Mouse (Mus musculus) megakaryocyte progenitor cell, adult 5-6 weeks (primary cell): ENCODE data around the gene Rpl3. TPM values are rescaled to one million over a fixed set of nuclear protein-coding genes. Genes with fewer than 3 reads are reported as not detected.
A peak's percentile ranks its signal among the peaks of the same experiment; 100 is the strongest.

Source experiments
- ATAC-seq: replicated peaks from 2 replicates; pipeline ENCODE4 v1.8.0; 2016; ENCODE audit warnings: mild to moderate bottlenecking, moderate TSS enrichment, inconsistent platforms; ENCODE audit not compliant: poor library complexity
- total RNA-seq, 2 experiments: library from RNA; stranded (forward) in 1 of 2; stranded (reverse) in 1 of 2; fragments of 157-497, 149-512 nt in 1 of 2; fragments of 200-1000 nt in 1 of 2; gene quantifications; 2 replicates each; pipeline versions ENCODE4 v1.2.3 to v1.2.4; 2015 to 2017

Gene Rpl3
- total RNA-seq, 2 experiments from 2014 or later = 2,179 to 3,138 TPM

- no peak for ATAC-seq
Observed at GRCm38 (mm10) chr15:80072579-80073255, 19.0 kb downstream of the Rpl3 start.

GRCm38 (mm10) chr15:80071951-80072437, 19.7 kb downstream of the Rpl3 start:
- 0 out of 2 replicates have a peak, but pooled peaks have one; percentile 3 for ATAC-seq

DNA sequence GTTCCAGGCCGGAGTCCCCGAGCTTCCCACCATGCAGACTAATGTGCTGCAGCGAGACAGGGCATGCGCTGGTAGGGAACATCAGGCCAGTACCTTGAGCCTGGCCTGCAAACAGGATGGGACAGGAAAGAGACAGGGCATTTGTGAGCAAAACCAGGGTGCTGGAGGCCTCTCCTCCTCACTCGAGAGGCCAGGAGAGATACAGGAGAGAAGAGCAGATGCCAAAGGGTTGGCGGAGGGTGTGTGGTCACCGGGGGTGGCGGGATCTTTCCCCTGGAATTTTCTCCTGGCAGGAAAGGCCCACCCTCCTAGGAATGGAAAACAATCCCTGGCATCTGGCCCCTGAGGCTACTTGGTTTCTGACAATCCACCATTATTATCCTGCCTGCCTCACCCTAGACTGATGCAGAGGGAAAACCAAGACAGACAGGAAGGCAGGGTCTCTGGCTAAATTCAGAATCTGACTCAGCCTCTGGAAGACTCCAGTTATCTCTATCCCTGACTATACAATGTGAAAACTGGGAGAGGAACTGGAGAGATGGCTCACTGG, 21.5 kb downstream of the Rpl3 start:
- ATAC-seq = no peak

- ATAC-seq = no peak
Observed at GRCm38 (mm10) chr15:80069171-80069570, 22.5 kb downstream of the Rpl3 start.

DNA sequence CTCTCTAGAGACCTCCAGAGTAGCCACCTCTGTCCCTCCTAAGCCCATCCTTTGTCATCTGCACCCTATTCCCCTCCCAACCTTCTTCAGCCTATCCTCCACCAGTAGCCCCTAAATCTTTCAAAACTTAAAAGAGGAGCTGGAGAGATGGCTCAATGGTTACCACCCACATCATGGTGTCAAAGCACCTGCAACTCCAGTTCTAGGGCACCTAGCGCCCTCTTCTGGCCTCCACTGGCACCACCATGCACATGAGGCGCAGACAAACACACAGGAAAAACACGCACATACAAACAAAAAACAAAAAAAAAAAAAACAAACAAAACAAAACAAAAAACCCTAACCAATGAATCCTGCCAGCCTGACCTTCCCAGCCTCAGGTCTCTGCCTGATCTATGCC, 25.1 kb downstream of the Rpl3 start:
- ATAC-seq = peak; percentile 61; the same call in 1 of the 2 replicates

GRCm38 (mm10) chr15:80065414-80065813, 26.3 kb downstream of the Rpl3 start:
- peak; percentile 78 for ATAC-seq

DNA sequence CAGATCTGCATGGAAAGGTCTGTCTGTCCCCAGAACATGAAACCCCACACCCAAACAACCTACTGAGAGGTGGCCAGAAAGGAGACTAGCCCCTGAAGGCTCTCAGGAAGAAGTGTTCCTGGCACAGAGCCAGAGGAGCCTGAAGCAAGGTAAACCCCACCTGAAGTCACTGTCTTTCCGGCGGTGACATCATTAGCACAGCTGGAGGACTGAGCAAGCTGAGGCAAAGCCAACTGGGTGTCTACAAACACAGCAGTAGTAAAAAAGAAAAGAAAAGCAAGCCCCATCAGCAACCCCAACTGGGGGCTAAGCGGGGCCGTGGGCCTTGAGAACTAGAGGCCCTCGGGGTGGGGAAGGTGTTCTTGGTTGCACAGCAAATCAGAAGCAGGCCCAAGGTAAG, 26.7 kb downstream of the Rpl3 start:
- no peak for ATAC-seq

- no peak for ATAC-seq
Observed at GRCm38 (mm10) chr15:80062821-80063220, 28.8 kb downstream of the Rpl3 start.

DNA sequence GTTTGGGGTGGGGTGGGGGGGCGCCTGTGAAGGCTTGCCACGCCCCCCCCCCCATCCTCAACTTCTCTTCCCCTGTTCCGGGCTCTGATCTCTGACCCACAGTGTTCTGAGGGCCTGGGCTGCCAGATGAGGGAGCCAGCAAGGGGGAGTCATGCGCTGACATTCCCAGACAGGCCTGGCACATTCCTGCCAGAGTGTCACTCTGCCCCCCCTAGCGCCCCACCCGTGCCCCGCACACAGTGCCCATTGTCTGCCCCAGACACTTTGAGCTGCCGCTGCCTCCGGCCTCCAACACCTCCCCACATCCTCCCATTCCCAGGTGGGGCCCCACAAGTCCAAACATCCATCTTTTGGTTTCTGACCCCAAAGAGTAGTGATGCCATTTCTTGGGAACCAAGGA, 29.3 kb downstream of the Rpl3 start:
- ATAC-seq = no peak

DNA sequence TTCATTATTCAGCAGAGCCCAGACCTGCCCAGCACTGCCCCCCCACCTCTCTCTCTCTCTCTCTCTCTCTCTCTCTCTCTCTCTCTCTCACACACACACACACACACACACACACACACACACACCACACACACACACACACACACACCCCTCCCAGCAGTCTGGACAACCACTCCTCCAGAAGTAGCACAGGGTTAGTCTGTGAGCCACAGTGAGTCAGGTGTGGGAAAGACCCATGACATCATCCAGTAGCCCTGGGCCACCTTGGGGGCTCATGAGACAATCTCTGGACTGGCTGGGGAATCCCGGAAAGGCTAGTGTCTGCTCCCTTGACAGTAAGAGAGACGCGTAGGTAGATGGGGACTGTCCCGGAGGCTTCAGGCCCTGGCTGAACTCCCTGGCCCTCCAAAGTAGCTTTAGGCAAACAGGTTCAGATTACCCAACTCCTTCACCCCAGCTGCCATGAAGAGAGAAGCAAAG, 30.6 kb downstream of the Rpl3 start:
- ATAC-seq = no peak

DNA sequence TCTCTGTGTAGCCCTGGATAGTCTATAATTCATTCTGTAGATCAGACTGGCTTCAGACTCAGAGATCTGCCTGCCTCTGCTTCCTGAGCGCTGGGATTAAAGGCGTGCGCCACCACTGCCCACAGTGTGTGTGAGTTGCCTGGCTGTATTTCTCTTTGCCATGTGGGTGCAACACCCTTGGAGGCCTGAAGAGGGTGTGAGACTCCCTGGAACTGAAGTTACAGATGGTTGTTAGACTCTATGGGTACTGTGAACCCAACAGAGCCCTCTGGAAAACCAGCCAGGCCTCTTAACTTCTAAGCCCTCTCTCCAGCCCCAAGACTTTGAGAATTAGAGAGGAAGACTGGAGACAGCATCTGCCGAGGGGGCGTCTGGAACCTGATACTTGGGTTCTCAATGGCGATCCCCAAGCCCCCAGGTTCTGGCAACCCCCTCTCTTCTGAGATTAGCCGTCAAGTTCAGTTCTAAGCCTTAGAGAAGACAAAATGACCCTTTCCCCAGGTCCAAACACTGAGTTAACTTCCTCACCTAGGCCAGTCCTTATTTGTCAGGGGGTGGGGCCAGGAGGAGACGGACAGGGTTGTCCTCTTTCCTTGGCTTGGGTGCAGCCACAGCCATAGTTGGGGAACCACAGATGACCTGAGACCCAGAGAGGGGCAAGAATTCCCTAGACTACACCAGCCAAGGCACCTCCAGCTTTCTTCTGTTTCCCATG, 31.2 kb downstream of the Rpl3 start:
- no peak for ATAC-seq

DNA sequence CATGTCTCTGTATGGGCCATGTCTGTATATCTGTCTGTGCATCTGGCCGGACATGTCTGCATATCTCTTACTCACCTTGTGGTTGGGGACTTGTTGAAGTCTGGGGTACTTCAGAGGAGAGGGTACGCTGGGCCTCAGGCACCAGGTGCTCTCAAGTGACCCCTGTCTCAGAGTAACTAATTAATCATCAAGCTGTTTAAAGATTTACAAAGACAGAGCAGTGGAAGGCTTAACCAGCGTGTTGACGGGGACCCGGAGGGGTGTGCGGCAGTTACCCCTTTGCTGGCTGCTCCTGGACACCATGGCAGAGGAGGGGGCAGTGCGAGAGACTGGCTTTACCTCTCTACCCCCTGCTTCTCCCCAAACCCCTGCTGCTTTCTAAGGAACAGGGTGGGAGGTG, 32.1 kb downstream of the Rpl3 start:
- ATAC-seq = no peak

DNA sequence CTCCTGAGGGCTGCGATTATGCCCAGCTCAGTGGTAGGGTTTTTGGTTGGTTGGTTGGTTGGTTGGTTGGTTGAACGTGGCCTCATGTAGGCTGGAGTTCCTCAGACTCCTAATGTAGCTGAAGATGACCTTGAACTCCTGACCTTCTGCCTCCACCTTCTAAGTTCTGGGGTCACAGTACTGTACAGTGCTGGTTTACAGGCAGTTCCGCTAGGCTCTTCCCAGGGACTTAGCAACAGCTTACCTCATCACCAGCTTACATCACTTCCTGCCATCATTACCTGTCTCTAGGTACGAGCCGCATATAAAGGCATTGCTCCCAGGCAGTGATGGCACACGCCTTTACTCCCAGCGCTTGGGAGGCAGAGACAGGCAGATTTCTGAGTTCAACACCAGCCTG, 33.5 kb downstream of the Rpl3 start:
- no peak for ATAC-seq

GRCm38 (mm10) chr15:80054034-80054710, 37.5 kb downstream of the Rpl3 start:
- ATAC-seq = peak; percentile 37; the same call in 1 of the 2 replicates

DNA sequence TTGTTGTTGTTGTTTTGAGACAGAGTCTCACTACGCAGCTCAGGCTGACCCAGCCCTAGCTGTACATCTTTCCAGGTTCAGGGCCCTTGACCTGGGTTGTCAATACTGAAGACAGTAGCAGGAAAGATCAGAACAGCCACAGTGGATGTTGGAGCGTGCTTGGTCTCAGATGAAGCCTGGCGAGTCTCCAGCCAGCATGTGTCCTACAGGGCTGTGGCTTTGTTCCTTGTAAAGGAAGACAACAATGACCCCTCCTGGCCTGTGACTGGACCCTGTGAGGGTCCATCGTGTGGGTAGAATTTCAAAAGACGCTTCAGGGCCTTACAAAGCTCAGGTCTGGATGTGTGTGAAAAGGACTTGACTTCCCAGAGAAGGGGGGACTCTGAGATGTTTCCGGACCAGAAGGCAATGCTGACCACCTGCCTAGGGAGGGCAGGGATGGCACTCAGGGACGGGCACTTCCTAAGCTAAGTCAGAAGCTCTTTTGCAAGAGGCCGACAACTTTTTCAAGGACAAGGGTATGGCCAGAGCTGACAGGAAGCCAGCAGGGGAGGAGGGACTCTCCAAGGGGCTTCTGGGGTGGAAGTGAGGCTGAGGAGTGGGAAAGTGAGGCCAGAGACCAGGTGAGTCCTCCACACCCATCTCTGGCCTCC, 38.2 kb downstream of the Rpl3 start:
- no peak for ATAC-seq

DNA sequence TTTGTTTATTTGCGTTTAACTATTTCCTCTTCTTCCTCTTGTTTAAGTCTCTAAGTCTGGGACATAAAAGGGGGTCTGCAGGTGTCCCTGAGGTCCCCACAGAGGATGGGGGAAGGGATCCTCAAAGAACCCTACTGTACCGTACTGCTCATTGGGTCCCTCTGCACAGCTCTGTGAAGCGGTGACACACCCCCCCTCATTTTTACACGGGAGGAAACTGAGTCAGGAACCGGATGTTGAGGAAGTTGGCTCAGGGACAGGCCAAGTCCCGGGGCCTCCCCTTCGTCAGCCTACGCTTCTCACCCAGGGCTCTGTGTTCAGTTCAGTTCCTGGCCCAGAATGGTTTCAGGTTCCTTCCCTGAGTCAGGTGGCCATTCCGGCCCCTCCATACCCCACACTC, 39.9 kb downstream of the Rpl3 start:
- ATAC-seq = no peak

- ATAC-seq = no peak
Observed at GRCm38 (mm10) chr15:80051092-80051761, 40.4 kb downstream of the Rpl3 start.

DNA sequence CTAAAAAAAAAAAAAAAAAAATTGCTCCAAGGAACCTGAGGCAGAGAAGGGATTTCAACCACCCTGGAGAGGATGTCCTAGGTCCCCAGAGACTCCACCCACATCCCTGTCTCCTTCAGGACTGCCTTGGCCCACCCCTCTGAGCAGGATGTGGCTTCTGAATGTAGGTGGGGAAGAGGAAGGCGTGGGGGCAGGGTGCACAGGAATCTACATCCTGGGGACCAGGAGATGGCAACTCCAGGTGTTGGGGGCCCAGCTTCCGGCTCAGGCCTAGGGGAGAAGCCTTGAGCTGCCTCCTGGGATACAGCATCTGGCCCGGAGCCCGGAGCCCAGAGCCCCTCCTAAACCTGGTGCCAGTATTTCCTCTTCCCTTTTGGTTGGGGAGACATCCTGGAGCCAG, 41.6 kb downstream of the Rpl3 start:
- ATAC-seq = no peak

GRCm38 (mm10) chr15:80047973-80048372, 43.7 kb downstream of the Rpl3 start:
- ATAC-seq = no peak

DNA sequence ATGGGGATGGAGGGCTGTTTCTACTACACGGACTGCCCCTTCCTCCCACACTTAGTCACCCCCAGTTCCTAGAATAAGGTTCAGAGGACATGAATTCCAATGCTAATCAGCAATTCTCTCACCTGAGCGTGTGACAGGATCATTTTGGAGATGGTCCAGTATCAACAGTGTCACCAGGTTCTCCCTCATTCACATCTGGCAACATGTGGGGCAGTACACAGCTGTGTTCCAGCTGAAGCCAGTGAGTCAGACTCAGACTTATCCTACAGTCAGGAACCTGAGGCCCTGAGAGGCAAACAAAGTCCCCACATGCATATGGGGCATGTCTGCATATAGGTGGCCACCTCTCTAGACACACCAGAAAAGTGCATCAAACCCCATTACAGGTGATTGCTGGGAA, 44.4 kb downstream of the Rpl3 start:
- ATAC-seq = no peak
